ENCODE assay signal across 1 mouse cellular context in genomic region chr19:44197053-44197852, GRCm38 (mm10).
TF ChIP-seq lines count a peak whose summit lies in the region.

No protein-coding gene starts in this region.

TF ChIP-seq in MEL, 35 proteins besides CTCF, POLR2A, EP300 and RAD21 (continued from another document):
- TF ChIP-seq NELFE (IDR thresholded peaks at IDR 0.05; ENCODE audit: low read depth, low read length) (no peak; the same call in 1 of the 2 replicates), USF1 (IDR thresholded peaks at IDR 0.05; ENCODE audit: low read depth, low read length) (peak; percentile 66), UBTF (IDR thresholded peaks at IDR 0.05; ENCODE audit: borderline replicate concordance, insufficient read depth, low read depth, low read length) (0 out of 2 replicates have a peak, but pooled peaks have one; percentile 56), ZNF384 (IDR thresholded peaks at IDR 0.05; ENCODE audit: low read depth, low read length) (no peak), TAL1 (IDR thresholded peaks at IDR 0.05; ENCODE audit: low read length) (peak; percentile 91), MEF2A (IDR thresholded peaks at IDR 0.05; ENCODE audit: extremely low read depth, insufficient replicate concordance, low read depth, low read length, poor library complexity, severe bottlenecking) (no peak), MXI1 (IDR thresholded peaks at IDR 0.05; ENCODE audit: low read depth, low read length) (peak; percentile 25), JUND (IDR thresholded peaks at IDR 0.05; ENCODE audit: low read depth, low read length) (no peak), MAZ (IDR thresholded peaks at IDR 0.05; ENCODE audit: low read depth, low read length) (peak; percentile 73; the same call in 1 of the 2 replicates), POLR2AphosphoS2 (IDR thresholded peaks at IDR 0.05; ENCODE audit: low read length) (no peak), TBP (IDR thresholded peaks at IDR 0.05; ENCODE audit: low read depth, low read length) (peak; percentile 90), SMC3 (IDR thresholded peaks at IDR 0.05; ENCODE audit: low read depth, low read length) (no peak), ZC3H11A (IDR thresholded peaks at IDR 0.05; ENCODE audit: low read depth, low read length) (no peak), GATA1 (IDR thresholded peaks at IDR 0.05; ENCODE audit: low read depth, low read length) (peak; percentile 91)
